ENCODE assay signal across 10 mouse cellular contexts in the genomic region with DNA sequence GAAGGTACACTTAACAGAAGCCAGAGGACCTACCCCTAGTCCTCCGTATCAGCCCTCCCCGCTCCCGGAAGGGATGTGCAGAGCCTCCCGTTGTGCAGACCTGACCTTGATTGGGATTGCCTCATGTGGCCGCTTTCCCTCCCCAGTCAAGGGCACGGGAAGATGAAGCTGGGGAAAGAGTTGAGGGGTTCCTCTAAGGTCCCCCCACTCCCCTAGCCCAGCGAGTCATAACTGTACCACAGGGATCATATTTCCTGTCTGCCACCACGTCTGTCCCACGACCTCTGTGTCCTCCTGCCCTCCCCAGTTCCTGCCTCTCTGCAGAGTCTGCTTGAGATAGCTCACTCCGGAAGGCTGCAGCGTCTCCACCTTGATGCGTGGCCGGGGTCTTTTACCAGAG. TPM values are rescaled to one million over a fixed set of nuclear protein-coding genes. Genes with fewer than 3 reads are reported as not detected.
A peak's percentile ranks its signal among the peaks of the same experiment; 100 is the strongest.
DNase-seq lines count a peak whose midpoint lies in the region; ATAC-seq and TF ChIP-seq lines count a peak whose summit lies in the region.
"Had no signal": no experiment of that assay in that cellular context is flagged by ENCODE, and none has a peak within 500 bp of the region (broad histone marks: within the 10 kb centered on the region; RNA-seq: fewer than 3 reads in every experiment).

No protein-coding gene starts in this region.

- no peaks in the 10 kb centered on the region for H3K36me3 ChIP-seq in heart, postnatal 0 days (replicated peaks; ENCODE audit: control insufficient read depth, insufficient read depth, low read length)
- no peaks in the 10 kb centered on the region for H3K36me3 ChIP-seq in liver, embryonic 11.5 days (ENCODE audit: control insufficient read depth, insufficient read depth, low read length)
- H3K36me3 ChIP-seq: limb, embryonic 15.5 days; neural tube, embryonic 13.5 days had no signal

- no peak for TF ChIP-seq EP300 in heart, postnatal 0 days (IDR thresholded peaks at IDR 0.05; ENCODE audit: low read depth)

- H3K4me2 ChIP-seq in heart, postnatal 0 days (ENCODE audit: low read depth, low read length): peak overlapping the region; percentile 21; the same call in 1 of the 2 replicates
- peak overlapping the region; percentile 39 for H3K4me2 ChIP-seq in liver, embryonic 11.5 days
- H3K4me2 ChIP-seq: limb, embryonic 15.5 days; neural tube, embryonic 13.5 days had no signal

- H3K27ac ChIP-seq in heart, postnatal 0 days (ENCODE audit: low read depth): no peak overlapping the region
- no peak overlapping the region for H3K27ac ChIP-seq in liver, embryonic 11.5 days (ENCODE audit: low read depth, low read length)
- H3K27ac ChIP-seq: limb, embryonic 15.5 days; neural tube, embryonic 13.5 days had no signal

- WGBS in heart, postnatal 0 days: 10% methylated on average over 13 of the region's 13 CpGs
- 11% methylated on average over 13 of the region's 13 CpGs for WGBS in liver, embryonic 11.5 days

- no peak overlapping the region for H3K9ac ChIP-seq in heart, postnatal 0 days (replicated peaks; ENCODE audit: low read depth, low read length)
- H3K9ac ChIP-seq in liver, embryonic 11.5 days (ENCODE audit: low read depth, low read length): no peak overlapping the region
- H3K9ac ChIP-seq: limb, embryonic 15.5 days; neural tube, embryonic 13.5 days had no signal

- 0 out of 2 replicates have a peak overlapping the region, but pooled peaks have one; percentile 4 for H3K4me3 ChIP-seq in heart, postnatal 0 days (ENCODE audit: low read depth, low read length)
- H3K4me3 ChIP-seq in liver, embryonic 11.5 days (ENCODE audit: low read depth, low read length): no peak overlapping the region
- H3K4me3 ChIP-seq: limb, embryonic 15.5 days; neural tube, embryonic 13.5 days had no signal

- DNase-seq in heart, postnatal 0 days (ENCODE audit: low spot score): peak; percentile 23
- DNase-seq in heart, adult 8-10 months (ENCODE audit: low spot score): no peak
- peak; percentile 52 to 62 for DNase-seq in adrenal gland, postnatal 36 days
- no peak for DNase-seq in liver, embryonic 11.5 days (ENCODE audit: low spot score)
- DNase-seq in thymus, adult 18-20 months: peak; percentile 16 to 39
- DNase-seq in layer of hippocampus, adult 9-11 months: no peak
- no peak for DNase-seq in layer of hippocampus, adult 8-10 months (ENCODE audit: low spot score in 2 of 2)
- DNase-seq in cerebellum, postnatal 36 days: no peak

- no peaks in the 10 kb centered on the region for H3K4me1 ChIP-seq in heart, postnatal 0 days (ENCODE audit: control insufficient read depth, insufficient read depth)
- peaks cover 11% of the 10 kb centered on the region for H3K4me1 ChIP-seq in liver, embryonic 11.5 days (replicated peaks; ENCODE audit: control insufficient read depth, insufficient read depth, low read length)
- H3K4me1 ChIP-seq: limb, embryonic 15.5 days; neural tube, embryonic 13.5 days had no signal

- 0 out of 2 replicates have a peak, but pooled peaks cover 10% of the 10 kb centered on the region for H3K27me3 ChIP-seq in heart, postnatal 0 days (ENCODE audit: control insufficient read depth, insufficient read depth, low read length)
- H3K27me3 ChIP-seq in liver, embryonic 11.5 days (replicated peaks; ENCODE audit: control insufficient read depth, insufficient read depth, low read length): peaks cover 22% of the 10 kb centered on the region

- TF ChIP-seq CTCF in heart, postnatal 0 days (IDR thresholded peaks at IDR 0.05; ENCODE audit: low read depth): no peak

- H3K9me3 ChIP-seq in heart, postnatal 0 days (replicated peaks; ENCODE audit: control insufficient read depth, low read length): no peaks in the 10 kb centered on the region
- no peaks in the 10 kb centered on the region for H3K9me3 ChIP-seq in liver, embryonic 11.5 days (ENCODE audit: control insufficient read depth, low read length)
- H3K9me3 ChIP-seq: limb, embryonic 15.5 days; neural tube, embryonic 13.5 days had no signal

- no peak; the same call in 1 of the 2 replicates for ATAC-seq in heart, postnatal 0 days (ENCODE audit: insufficient read depth, low read depth)
- no peak for ATAC-seq in liver, embryonic 11.5 days (replicated peaks; ENCODE audit: low FRiP score)

RNA-seq across cellular contexts. Expression of gene Usp10, which starts 12.2 kb away (rescaled TPM):
- 36.6 and 44.0 TPM in 2 replicates for total RNA-seq in heart, postnatal 0 days (2014; rRNA removed; ENCODE audit: low replicate concordance)
- 47.7 and 54.9 TPM in 2 replicates for polyA plus RNA-seq in heart, postnatal 0 days (2015; fragmentation: Nextera tagmentation; extraction: Ambion mirVana)
- total RNA-seq in heart, adult 8-10 months (2022): 10 to 100 TPM; 50.7 to 55.9 (median 53.9) TPM
- total RNA-seq in adrenal gland, postnatal 36 days (2021): 100 to 1,000 TPM; 100 to 113 TPM
- 175 and 190 TPM in 2 replicates for polyA plus RNA-seq in liver, embryonic 11.5 days (2014; fragmentation: Nextera tagmentation; extraction: Ambion mirVana)
- total RNA-seq in layer of hippocampus, adult 8-10 months (2022): 10 to 100 TPM; 82.7 to 98.6 (median 89.4) TPM

RNA-seq across cellular contexts. Expression of gene Gm20388, which starts 12.7 kb away (rescaled TPM):
- total RNA-seq in heart, postnatal 0 days (2014; rRNA removed; ENCODE audit: low replicate concordance): 17.3 and 29.1 TPM in 2 replicates
- not detected in 2 replicates for polyA plus RNA-seq in heart, postnatal 0 days (2015; fragmentation: Nextera tagmentation; extraction: Ambion mirVana)
- total RNA-seq in heart, adult 8-10 months (2022): 1 to 10 TPM in 2 of 4 experiments, not detected in 2; 4.2 to 6.7 TPM
- 1 to 10 TPM; 2.4 to 7.4 TPM for total RNA-seq in adrenal gland, postnatal 36 days (2021)
- 1.4 and 5.3 TPM in 2 replicates for polyA plus RNA-seq in liver, embryonic 11.5 days (2014; fragmentation: Nextera tagmentation; extraction: Ambion mirVana)
- total RNA-seq in layer of hippocampus, adult 8-10 months (2022): 10 to 100 TPM in 1 of 4 experiments, 1 to 10 TPM in 2, under 1 TPM in 1; 0.17 to 15.1 (median 6.6) TPM

RNA-seq across cellular contexts. Expression of gene Klhl36, which starts 35.9 kb away (rescaled TPM):
- 6.5 and 10.0 TPM in 2 replicates for total RNA-seq in heart, postnatal 0 days (2014; rRNA removed; ENCODE audit: low replicate concordance)
- polyA plus RNA-seq in heart, postnatal 0 days (2015; fragmentation: Nextera tagmentation; extraction: Ambion mirVana): 6.7 and 6.9 TPM in 2 replicates
- total RNA-seq in heart, adult 8-10 months (2022): 1 to 10 TPM; 2.8 to 3.1 (median 2.9) TPM
- total RNA-seq in adrenal gland, postnatal 36 days (2021): 1 to 10 TPM; 5.0 to 10.0 TPM
- polyA plus RNA-seq in liver, embryonic 11.5 days (2014; fragmentation: Nextera tagmentation; extraction: Ambion mirVana): 9.1 TPM in 2 replicates
- 1 to 10 TPM; 7.0 to 9.4 (median 7.3) TPM for total RNA-seq in layer of hippocampus, adult 8-10 months (2022)

RNA-seq across cellular contexts. Expression of gene Cotl1, which starts 57.6 kb away (rescaled TPM):
- total RNA-seq in heart, postnatal 0 days (2014; rRNA removed; ENCODE audit: low replicate concordance): 28.3 and 79.5 TPM in 2 replicates
- 15.4 and 22.3 TPM in 2 replicates for polyA plus RNA-seq in heart, postnatal 0 days (2015; fragmentation: Nextera tagmentation; extraction: Ambion mirVana)
- 10 to 100 TPM in 3 of 4 experiments, 1 to 10 TPM in 1; 9.6 to 26.9 (median 11.3) TPM for total RNA-seq in heart, adult 8-10 months (2022)
- 10 to 100 TPM; 44.4 to 51.3 TPM for total RNA-seq in adrenal gland, postnatal 36 days (2021)
- polyA plus RNA-seq in liver, embryonic 11.5 days (2014; fragmentation: Nextera tagmentation; extraction: Ambion mirVana): 132 and 155 TPM in 2 replicates
- 100 to 1,000 TPM; 119 to 176 (median 137) TPM for total RNA-seq in layer of hippocampus, adult 8-10 months (2022)

Comparison
In these comparisons a context has a peak if more than half of its experiments do, and no peak if none do; other contexts are left out.
1. DNase-seq: peak in heart, postnatal 0 days (single experiment), adrenal gland, postnatal 36 days (2 of 2) and thymus, adult 18-20 months (2 of 2); none in heart, adult 8-10 months (single experiment), liver, embryonic 11.5 days (single experiment), layer of hippocampus, adult 9-11 months (single experiment), layer of hippocampus, adult 8-10 months (0 of 2) and cerebellum, postnatal 36 days (0 of 2).